Mouse (Mus musculus) E14TG2a.4 (cell line): Measurements from ENCODE around the gene Rabep1.

ENCODE experiments used
- H3K27me3 ChIP-seq: 2 replicates; pipeline ENCODE4 v1.6.1; 2014; ENCODE audit warnings: low read length, control low read depth; ENCODE audit not compliant: insufficient read depth
- H3K36me3 ChIP-seq: 2 replicates; pipeline ENCODE4 v1.6.1; 2014; ENCODE audit warnings: low read length, control low read depth; ENCODE audit not compliant: insufficient read depth
- H3K4me1 ChIP-seq: replicated peaks from 2 replicates; pipeline ENCODE4 v1.6.1; 2014; ENCODE audit warnings: low read depth, low read length, control low read depth
- H3K4me3 ChIP-seq: replicated peaks from 2 replicates; pipeline ENCODE4 v1.5.1; 2014; ENCODE audit warnings: mild to moderate bottlenecking, low read length
- H3K9me3 ChIP-seq: 2 replicates; pipeline ENCODE4 v1.6.1; 2014; ENCODE audit warnings: low read length, control low read depth
- CTCF ChIP-seq: conservative IDR thresholded peaks from 2 replicates; pipeline ENCODE4 v1.5.1; 2014; ENCODE audit warnings: low read length
- NANOG ChIP-seq: IDR thresholded peaks from 2 replicates; pipeline ENCODE4 v1.6.1; 2014; ENCODE audit warnings: borderline replicate concordance, low read length, mixed read lengths
- POU5F1 ChIP-seq: IDR thresholded peaks from 2 replicates; pipeline ENCODE4 v1.6.1; 2014; ENCODE audit warnings: low read length, borderline replicate concordance

Gene Rabep1

DNA sequence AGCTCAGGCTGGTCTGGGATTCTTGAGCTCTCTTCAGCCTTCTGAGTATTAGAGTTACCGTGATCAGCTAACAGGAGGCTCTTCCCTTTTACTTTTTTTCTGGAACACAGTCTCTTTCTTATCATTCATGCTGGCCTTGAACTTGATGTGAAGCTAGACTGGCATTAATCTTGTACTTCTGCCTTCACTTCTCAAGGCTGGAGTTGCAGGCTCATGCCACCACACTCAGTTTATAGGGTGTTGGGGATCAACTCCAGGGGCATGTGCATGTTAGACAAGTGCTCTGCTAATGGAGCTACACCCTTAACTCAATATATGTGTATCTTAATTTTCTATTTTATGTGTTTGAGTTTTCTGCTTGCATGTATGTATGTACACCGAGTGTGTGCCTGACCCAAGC lies 25.2 kb downstream of the Rabep1 start:
- Histone ChIP-seq H3K36me3 (no peaks in the 10 kb centered on the region), H3K27me3 (no peaks in the 10 kb centered on the region), H3K4me1 (peaks cover 14% of the 10 kb centered on the region), H3K9me3 (no peaks in the 10 kb centered on the region), H3K4me3 (no peak overlapping the region)
- no peak for TF ChIP-seq NANOG
- TF ChIP-seq POU5F1, result no peak
- TF ChIP-seq CTCF, result no peak

DNA sequence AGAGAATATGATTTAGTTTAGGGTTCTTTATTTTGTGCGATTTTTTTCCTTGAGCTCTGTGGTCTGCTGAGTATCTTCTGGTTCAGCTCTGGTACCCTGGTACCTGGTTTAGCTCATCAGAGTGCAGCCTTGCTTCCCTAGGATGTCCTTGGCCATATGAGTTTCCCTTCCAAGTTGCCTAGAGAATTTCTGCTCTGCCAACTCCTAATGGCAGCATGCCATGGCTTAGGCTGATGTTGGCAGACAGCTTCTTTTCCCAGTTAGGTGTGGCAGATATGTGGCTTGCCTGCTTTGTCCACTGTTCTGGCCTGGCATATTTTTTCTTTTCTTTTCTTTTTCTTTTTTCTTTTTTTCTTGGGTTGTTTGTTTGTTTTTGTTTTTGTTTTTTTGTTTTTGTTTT lies 25.8 kb downstream of the Rabep1 start:
- TF ChIP-seq POU5F1 (no peak), NANOG (no peak)
- Histone ChIP-seq H3K27me3 (no peaks in the 10 kb centered on the region), H3K4me1 (peaks cover 20% of the 10 kb centered on the region), H3K9me3 (no peaks in the 10 kb centered on the region), H3K36me3 (no peaks in the 10 kb centered on the region), H3K4me3 (no peak overlapping the region)

GRCm38 (mm10) chr11:70871110-70871509 lies 26.5 kb downstream of the Rabep1 start:
- H3K4me1 ChIP-seq, result peaks cover 21% of the 10 kb centered on the region
- TF ChIP-seq CTCF, result no peak
- TF ChIP-seq NANOG, result no peak
- TF ChIP-seq POU5F1, result no peak

DNA sequence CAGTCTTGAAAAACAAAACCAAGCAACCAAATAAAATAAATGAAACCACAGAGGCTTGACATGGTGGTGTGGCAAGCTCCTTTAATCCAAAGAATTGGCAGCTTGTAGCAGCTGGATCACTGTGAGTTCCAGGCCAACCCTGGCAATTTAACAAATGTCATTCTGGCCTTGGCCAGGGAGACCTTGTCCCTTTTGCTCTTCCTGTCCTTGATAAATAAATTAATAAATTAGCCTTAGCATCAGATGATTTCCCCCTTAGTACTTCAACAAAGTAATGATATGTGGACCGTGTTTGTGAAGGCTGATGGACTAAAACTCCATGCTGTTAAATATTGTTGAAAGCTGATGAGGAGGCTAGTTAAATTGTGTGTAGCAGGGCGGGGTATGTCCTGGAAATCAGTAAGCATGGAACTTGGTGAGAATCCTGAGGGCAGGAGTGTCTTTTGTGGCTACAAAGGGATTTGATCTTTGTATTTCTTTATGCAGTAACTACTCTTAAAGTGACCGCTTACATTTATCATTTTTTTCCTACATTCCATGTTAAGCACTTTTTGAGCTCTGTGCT lies 27.3 kb downstream of the Rabep1 start:
- TF ChIP-seq POU5F1 (no peak), NANOG (no peak), CTCF (no peak)
- Histone ChIP-seq H3K4me1 (peaks cover 21% of the 10 kb centered on the region), H3K4me3 (no peak overlapping the region), H3K9me3 (no peaks in the 10 kb centered on the region), H3K27me3 (no peaks in the 10 kb centered on the region), H3K36me3 (peaks cover 8% of the 10 kb centered on the region)

More at GRCm38 (mm10) chr11:70871110-70871509, 26.5 kb downstream of the Rabep1 start:
- H3K36me3 ChIP-seq, result peaks cover under 1% of the 10 kb centered on the region; the same call in 1 of the 2 replicates
- H3K4me3 ChIP-seq, result no peak overlapping the region
- H3K9me3 ChIP-seq, result no peaks in the 10 kb centered on the region
- no peaks in the 10 kb centered on the region for H3K27me3 ChIP-seq

DNA sequence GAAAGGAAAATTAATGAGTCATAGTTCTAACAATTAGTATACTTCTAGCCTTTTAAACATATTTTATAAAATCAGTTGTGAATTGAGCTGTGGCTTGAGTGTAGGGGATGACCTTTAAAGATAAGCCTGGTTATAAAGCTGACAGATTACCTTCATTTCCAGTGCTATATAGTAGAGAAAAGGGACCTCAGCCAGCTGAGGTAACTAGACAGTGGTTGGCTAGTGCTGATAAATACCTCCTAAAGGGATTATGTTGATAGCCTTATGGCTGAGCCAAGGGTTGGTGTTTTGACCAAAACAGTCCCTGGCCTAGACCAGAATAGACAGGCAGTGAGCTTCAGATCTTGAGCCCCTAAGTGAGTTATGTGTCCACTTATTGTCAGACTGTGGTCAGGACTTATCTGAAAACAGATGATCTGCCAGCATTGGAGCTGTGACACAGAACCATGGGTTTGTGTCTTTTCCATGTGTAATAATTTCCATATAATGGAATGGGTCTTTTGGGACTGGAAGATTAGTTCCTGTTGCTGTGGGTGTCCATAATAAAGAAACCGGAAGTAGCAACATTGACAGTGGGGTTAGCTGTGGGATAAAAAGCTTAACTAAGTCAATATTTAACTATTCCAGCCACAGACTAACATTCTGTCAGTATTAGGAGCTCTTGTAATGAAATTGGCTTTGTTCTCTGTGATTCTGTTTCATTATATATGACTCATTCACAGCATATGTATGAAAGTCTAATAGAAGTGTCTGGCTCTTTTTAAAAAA lies 29.5 kb downstream of the Rabep1 start:
- TF ChIP-seq NANOG (no peak), POU5F1 (no peak), CTCF (no peak)
- Histone ChIP-seq H3K4me1 (peaks cover 21% of the 10 kb centered on the region), H3K27me3 (no peaks in the 10 kb centered on the region), H3K36me3 (peaks cover 23% of the 10 kb centered on the region), H3K4me3 (no peak overlapping the region), H3K9me3 (no peaks in the 10 kb centered on the region)

DNA sequence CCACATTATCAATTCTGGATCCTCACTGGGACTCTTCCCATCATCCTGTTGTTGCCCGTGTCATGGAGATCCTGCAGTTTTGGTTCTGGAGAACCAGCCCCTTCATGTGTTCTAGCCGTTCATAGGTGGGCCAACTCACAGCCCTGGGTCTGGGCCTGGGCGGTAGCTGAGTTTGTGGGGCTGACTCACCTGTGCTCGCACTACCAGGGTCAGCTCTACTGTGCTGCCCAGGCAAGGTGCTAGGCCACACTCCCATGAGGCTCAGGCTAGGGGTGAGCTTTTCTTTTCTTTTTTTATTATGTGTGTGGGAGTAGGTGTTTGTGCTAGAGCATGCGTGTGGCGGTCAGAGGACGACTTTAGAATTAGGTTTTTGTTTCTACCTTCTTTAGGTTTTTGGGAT lies 33.1 kb downstream of the Rabep1 start:
- TF ChIP-seq CTCF (no peak), NANOG (no peak), POU5F1 (no peak)
- Histone ChIP-seq H3K4me3 (no peak overlapping the region), H3K9me3 (no peaks in the 10 kb centered on the region), H3K36me3 (peaks cover 35% of the 10 kb centered on the region), H3K27me3 (no peaks in the 10 kb centered on the region), H3K4me1 (peaks cover 16% of the 10 kb centered on the region)

DNA sequence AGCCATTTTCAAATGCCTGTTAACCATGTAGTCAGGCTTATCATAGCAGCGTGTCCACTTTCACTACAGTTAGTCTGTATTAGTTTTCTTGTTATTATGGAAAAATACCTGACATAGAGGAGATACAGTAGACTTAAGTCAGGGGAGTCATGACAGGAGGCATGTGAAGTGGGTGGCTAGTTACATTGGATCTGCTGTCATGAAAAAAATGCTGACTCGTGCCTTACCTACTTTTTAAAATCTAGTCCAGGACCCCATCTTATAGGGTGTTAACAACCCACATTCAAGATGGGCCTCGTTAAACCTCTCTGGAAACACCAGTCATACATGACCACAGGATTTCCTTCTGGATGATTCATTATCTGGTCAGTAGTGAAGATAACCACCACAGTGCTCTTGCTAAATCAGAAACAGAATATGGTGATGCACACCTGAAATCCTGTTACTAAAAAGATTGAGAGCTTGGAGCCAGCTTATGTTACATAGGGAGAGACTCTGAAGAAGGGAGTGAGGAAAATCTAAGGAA lies 38.4 kb downstream of the Rabep1 start:
- no peaks in the 10 kb centered on the region for H3K4me1 ChIP-seq
- TF ChIP-seq CTCF (no peak), POU5F1 (no peak), NANOG (no peak)
- H3K4me3 ChIP-seq, result no peak overlapping the region
- H3K27me3 ChIP-seq, result no peaks in the 10 kb centered on the region
- peaks cover 54% of the 10 kb centered on the region for H3K36me3 ChIP-seq
- H3K9me3 ChIP-seq, result no peaks in the 10 kb centered on the region

GRCm38 (mm10) chr11:70890643-70891042 lies 46.1 kb downstream of the Rabep1 start:
- no peaks in the 10 kb centered on the region for H3K9me3 ChIP-seq
- TF ChIP-seq CTCF, result no peak

DNA sequence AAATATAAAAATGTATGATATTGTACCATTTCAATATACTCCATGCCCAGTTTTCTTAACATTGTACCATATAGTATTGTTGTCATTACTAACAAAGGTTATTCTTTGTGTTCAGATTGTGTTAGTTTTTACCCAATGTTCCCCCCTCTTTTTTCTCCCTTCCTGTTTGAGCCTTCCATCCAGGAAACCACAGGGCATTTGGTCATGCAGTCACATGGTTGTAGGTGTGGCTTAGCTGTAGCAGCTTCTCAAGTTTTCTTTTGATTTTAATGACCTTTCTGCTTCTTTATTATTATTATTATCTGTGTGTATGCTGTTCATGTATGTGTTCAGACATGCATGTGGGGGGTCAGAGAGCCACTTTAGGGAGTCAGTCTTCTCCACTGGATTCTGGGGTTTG lies 47.0 kb downstream of the Rabep1 start:
- Histone ChIP-seq H3K9me3 (no peaks in the 10 kb centered on the region), H3K27me3 (no peaks in the 10 kb centered on the region), H3K4me1 (no peaks in the 10 kb centered on the region), H3K4me3 (no peak overlapping the region), H3K36me3 (peaks cover 67% of the 10 kb centered on the region)
- TF ChIP-seq CTCF (no peak), NANOG (no peak), POU5F1 (no peak)

More at GRCm38 (mm10) chr11:70890643-70891042, 46.1 kb downstream of the Rabep1 start:
- Histone ChIP-seq H3K36me3 (peaks cover 67% of the 10 kb centered on the region), H3K4me3 (no peak overlapping the region), H3K27me3 (no peaks in the 10 kb centered on the region), H3K4me1 (no peaks in the 10 kb centered on the region)
